Mouse (Mus musculus) CH12.LX (cell line): ENCODE results near the gene Retn. TPM values are rescaled to one million over a fixed set of nuclear protein-coding genes. Genes with fewer than 3 reads are reported as not detected.
A peak's percentile ranks its signal among the peaks of the same experiment; 100 is the strongest.

Source experiments
- DNase-seq: peaks from one replicate; pipeline ENCODE4 v3.0.0-alpha.2; 2013; ENCODE audit errors: extremely low read depth
- H3K27ac ChIP-seq: 2 replicates; pipeline ENCODE4 v1.5.1; 2012; ENCODE audit warnings: low read depth, mild to moderate bottlenecking, control low read depth, moderate library complexity; ENCODE audit not compliant: insufficient read depth
- H3K27me3 ChIP-seq: replicated peaks from 2 replicates; pipeline ENCODE3; 2012; ENCODE audit warnings: inconsistent platforms
- H3K36me3 ChIP-seq, 2 experiments: replicated peaks in 1 of 2; 2 replicates each; pipeline versions ENCODE3 to v1.6.1; 2012; ENCODE audit warnings: inconsistent platforms in 1 of 2, low read length in 1 of 2, mild to moderate bottlenecking in 1 of 2, mixed read lengths in 1 of 2, moderate library complexity in 1 of 2; ENCODE audit not compliant: control insufficient read depth in 1 of 2, insufficient read depth in 1 of 2
- H3K4me1 ChIP-seq, 2 experiments: 2 replicates each; pipeline ENCODE4 v1.6.1; 2012; ENCODE audit warnings: inconsistent platforms in 1 of 2, moderate library complexity in 1 of 2; ENCODE audit not compliant: insufficient read depth in 2 of 2, control insufficient read depth in 1 of 2
- H3K4me2 ChIP-seq: 2 replicates; pipeline ENCODE4 v1.6.1; 2012; ENCODE audit warnings: low read depth, mild to moderate bottlenecking, control low read depth; ENCODE audit not compliant: poor library complexity, insufficient read depth, severe bottlenecking
- H3K4me3 ChIP-seq, 3 experiments: fragments of 150-350 bp in 1 of 3; sonication (generic) in 1 of 3; replicated peaks in 1 of 3; 2 replicates each; pipeline versions ENCODE3 to v1.5.1; 2011 to 2012; ENCODE audit warnings: low read depth in 2 of 3, low read length in 2 of 3, mild to moderate bottlenecking in 2 of 3, moderate library complexity in 2 of 3, control low read depth in 1 of 3, improper control_type of control experiment in 1 of 3, inconsistent platforms in 1 of 3, mixed read lengths in 1 of 3; ENCODE audit not compliant: poor library complexity in 1 of 3
- H3K79me2 ChIP-seq: replicated peaks from 2 replicates; pipeline ENCODE4 v1.6.1; 2012; ENCODE audit warnings: mild to moderate bottlenecking, moderate library complexity; ENCODE audit not compliant: control insufficient read depth, poor library complexity, insufficient read depth, severe bottlenecking; ENCODE audit errors: extremely low read depth
- H3K9ac ChIP-seq: 2 replicates; pipeline ENCODE4 v1.6.1; 2012; ENCODE audit warnings: low read depth, mild to moderate bottlenecking, control low read depth, moderate library complexity; ENCODE audit not compliant: insufficient read depth
- H3K9me3 ChIP-seq: replicated peaks from 2 replicates; pipeline ENCODE3; 2012; ENCODE audit warnings: low read length, inconsistent platforms, mixed read lengths
- CHD2 ChIP-seq: IDR thresholded peaks from 2 replicates; pipeline ENCODE4 v1.6.1; 2011; ENCODE audit warnings: low read length, improper control_type of control experiment
- CTCF ChIP-seq, 2 experiments: IDR thresholded peaks in 1 of 2; conservative IDR thresholded peaks in 1 of 2; 2 replicates each; pipeline ENCODE4 v1.5.1; 2011 to 2012; ENCODE audit warnings: low read depth in 2 of 2, low read length in 2 of 2, improper control_type of control experiment in 1 of 2, inconsistent platforms in 1 of 2, mild to moderate bottlenecking in 1 of 2, moderate library complexity in 1 of 2
- E2F4 ChIP-seq: IDR thresholded peaks from 2 replicates; pipeline ENCODE4 v1.6.1; 2011; ENCODE audit warnings: low read depth, low read length, improper control_type of control experiment; ENCODE audit not compliant: insufficient replicate concordance
- HCFC1 ChIP-seq: IDR thresholded peaks from 2 replicates; pipeline ENCODE4 v1.6.1; 2012; ENCODE audit warnings: low read depth, mild to moderate bottlenecking, inconsistent platforms, low read length, improper control_type of control experiment
- IRF4 ChIP-seq: IDR thresholded peaks from 2 replicates; pipeline ENCODE4 v1.6.1; 2014; ENCODE audit warnings: low read depth, mild to moderate bottlenecking, inconsistent platforms, low read length, improper control_type of control experiment
- JUN ChIP-seq: IDR thresholded peaks from 2 replicates; pipeline ENCODE4 v1.6.1; 2011; ENCODE audit warnings: low read depth, mild to moderate bottlenecking, low read length, improper control_type of control experiment, moderate library complexity; ENCODE audit not compliant: insufficient read depth
- JUND ChIP-seq: conservative IDR thresholded peaks from 2 replicates; pipeline ENCODE4 v1.6.1; 2011; ENCODE audit warnings: low read depth, low read length, improper control_type of control experiment
- MAX ChIP-seq: IDR thresholded peaks from 2 replicates; pipeline ENCODE4 v1.6.1; 2011; ENCODE audit warnings: low read length, improper control_type of control experiment
- MAZ ChIP-seq: IDR thresholded peaks from 2 replicates; pipeline ENCODE4 v1.6.1; 2012; ENCODE audit warnings: low read depth, mild to moderate bottlenecking, inconsistent platforms, low read length, improper control_type of control experiment, moderate library complexity
- MEF2A ChIP-seq: IDR thresholded peaks from 2 replicates; pipeline ENCODE4 v1.6.1; 2014; ENCODE audit warnings: low read depth, mild to moderate bottlenecking, inconsistent platforms, low read length, improper control_type of control experiment, borderline replicate concordance
- MXI1 ChIP-seq: IDR thresholded peaks from 2 replicates; pipeline ENCODE4 v1.6.1; 2011; ENCODE audit warnings: mild to moderate bottlenecking, low read depth, low read length, improper control_type of control experiment
- NELFE ChIP-seq: IDR thresholded peaks from 2 replicates; pipeline ENCODE4 v1.6.1; 2011; ENCODE audit warnings: low read depth, low read length, improper control_type of control experiment
- PAX5 ChIP-seq: IDR thresholded peaks from 2 replicates; pipeline ENCODE4 v1.6.1; 2012; ENCODE audit warnings: low read length, inconsistent platforms, mixed read lengths
- POLR2AphosphoS2 ChIP-seq: IDR thresholded peaks from 2 replicates; pipeline ENCODE4 v1.6.1; 2011; ENCODE audit warnings: low read depth, low read length, improper control_type of control experiment
- RAD21 ChIP-seq: IDR thresholded peaks from 2 replicates; pipeline ENCODE4 v1.6.1; 2011; ENCODE audit warnings: low read depth, mild to moderate bottlenecking, low read length, improper control_type of control experiment, moderate library complexity
- RCOR1 ChIP-seq: conservative IDR thresholded peaks from 2 replicates; pipeline ENCODE4 v1.6.1; 2012; ENCODE audit warnings: low read depth, mild to moderate bottlenecking, inconsistent platforms, low read length, improper control_type of control experiment
- SMC3 ChIP-seq: IDR thresholded peaks from 2 replicates; pipeline ENCODE4 v1.6.1; 2011; ENCODE audit warnings: low read depth, low read length, improper control_type of control experiment
- TCF12 ChIP-seq: IDR thresholded peaks from 2 replicates; pipeline ENCODE4 v1.6.1; 2014; ENCODE audit warnings: low read depth, mild to moderate bottlenecking, inconsistent platforms, low read length, improper control_type of control experiment
- UBTF ChIP-seq: IDR thresholded peaks from 2 replicates; pipeline ENCODE4 v1.6.1; 2012; ENCODE audit warnings: low read depth, mild to moderate bottlenecking, inconsistent platforms, low read length, improper control_type of control experiment, moderate library complexity
- USF1 ChIP-seq: IDR thresholded peaks from 2 replicates; pipeline ENCODE4 v1.6.1; 2014; ENCODE audit warnings: low read depth, mild to moderate bottlenecking, inconsistent platforms, low read length, improper control_type of control experiment
- ZC3H11A ChIP-seq: IDR thresholded peaks from 2 replicates; pipeline ENCODE4 v1.6.1; 2012; ENCODE audit warnings: low read depth, mild to moderate bottlenecking, inconsistent platforms, low read length, improper control_type of control experiment
- ZKSCAN1 ChIP-seq: IDR thresholded peaks from 2 replicates; pipeline ENCODE4 v1.6.1; 2012; ENCODE audit warnings: low read depth, inconsistent platforms, low read length, improper control_type of control experiment, borderline replicate concordance
- ZMIZ1 ChIP-seq: IDR thresholded peaks from 2 replicates; pipeline ENCODE4 v1.6.1; 2012; ENCODE audit warnings: low read depth, mild to moderate bottlenecking, inconsistent platforms, low read length, improper control_type of control experiment
- dilution Hi-C: fragments of 300-500 bp; cut with MboI; formaldehyde crosslinking; loops from 2 replicates; pipeline ENCODE4 v1.14.3; 2020; ENCODE audit warnings: low sequenced_read_pairs; ENCODE audit not compliant: extremely low pct_unique_long_range_greater_than_20kb, extremely low pct_ligation_motif_present
- in situ Hi-C: fragments of 300-500 bp; cut with MboI; formaldehyde crosslinking; loops from 3 replicates; pipeline ENCODE4 v1.14.3; 2019; ENCODE audit warnings: low sequenced_read_pairs, low pct_ligation_motif_present, low pct_unique_long_range_greater_than_20kb, mixed read lengths
- polyA plus RNA-seq: library from polyadenylated mRNA; unstranded; fragments of >175 nt; gene quantifications from 2 replicates; pipeline ENCODE4 v1.2.1, GENCODE M21; 2012; ENCODE audit warnings: low read depth; ENCODE audit not compliant: insufficient read length
- total RNA-seq, 2 experiments: library from RNA; depleted of rRNA; stranded (reverse); fragments of 300-350 nt in 1 of 2; fragments of >200 nt in 1 of 2; gene quantifications; 2 replicates each; pipeline ENCODE4 v1.2.3; 2012 to 2014

Gene Retn
- total and polyA plus RNA-seq, 3 experiments, result 0.27 TPM; not detected in 2

DNA sequence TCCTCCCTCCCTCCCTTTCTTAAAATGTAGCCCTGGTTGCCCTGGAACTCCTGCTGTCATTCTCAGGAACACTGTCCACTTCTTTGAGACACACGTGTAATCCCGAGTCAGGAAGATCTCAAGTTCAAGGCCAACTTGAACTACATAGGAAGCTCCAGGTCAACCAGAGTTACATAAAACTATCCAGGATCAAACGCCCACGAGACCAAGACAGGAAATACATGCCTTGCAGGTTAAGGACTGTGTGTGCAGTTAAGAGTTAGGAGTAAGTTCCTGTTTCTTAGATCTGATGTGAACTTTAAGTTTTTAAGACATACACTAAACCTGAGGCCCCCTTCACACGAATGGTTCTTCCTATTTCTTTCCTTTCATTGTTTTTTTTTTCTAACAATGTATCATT, 28.6 kb upstream of the Retn start:
- in situ Hi-C loops, result loop anchor here (5.0 to 10.0 kb wide), 2 partner anchors 45 to 52 kb away; partner anchors contain the start of gene Fcor
- H3K4me3 ChIP-seq, result no peak overlapping the region
- peaks cover 8 to 36% of the 10 kb centered on the region in 2 experiments for H3K36me3 ChIP-seq
- dilution Hi-C loops, result no loop called here
- H3K79me2 ChIP-seq, result peaks cover 10% of the 10 kb centered on the region
- no peak for TF ChIP-seq E2F4
- no peak for TF ChIP-seq ZMIZ1
- no peak for TF ChIP-seq RCOR1
- TF ChIP-seq MEF2A, result no peak
- TF ChIP-seq ZC3H11A, result no peak
- TF ChIP-seq MXI1, result no peak
- no peak for TF ChIP-seq USF1
- TF ChIP-seq JUN, result no peak
- no peak for TF ChIP-seq JUND
- no peak for TF ChIP-seq CHD2
- no peak for TF ChIP-seq PAX5
- no peak for TF ChIP-seq HCFC1
- no peak for TF ChIP-seq NELFE
- TF ChIP-seq MAX, result no peak
- no peak for TF ChIP-seq POLR2AphosphoS2
- TF ChIP-seq MAZ, result no peak
- TF ChIP-seq ZKSCAN1, result no peak
- no peak overlapping the region for H3K27ac ChIP-seq
- H3K9ac ChIP-seq, result no peak overlapping the region
- no peaks in the 10 kb centered on the region for H3K9me3 ChIP-seq
- DNase-seq, result no peak
- H3K27me3 ChIP-seq, result peaks cover 2% of the 10 kb centered on the region
- no peak overlapping the region for H3K4me2 ChIP-seq
- H3K4me1 ChIP-seq, result peaks cover 6 to 30% of the 10 kb centered on the region in 2 experiments

DNA sequence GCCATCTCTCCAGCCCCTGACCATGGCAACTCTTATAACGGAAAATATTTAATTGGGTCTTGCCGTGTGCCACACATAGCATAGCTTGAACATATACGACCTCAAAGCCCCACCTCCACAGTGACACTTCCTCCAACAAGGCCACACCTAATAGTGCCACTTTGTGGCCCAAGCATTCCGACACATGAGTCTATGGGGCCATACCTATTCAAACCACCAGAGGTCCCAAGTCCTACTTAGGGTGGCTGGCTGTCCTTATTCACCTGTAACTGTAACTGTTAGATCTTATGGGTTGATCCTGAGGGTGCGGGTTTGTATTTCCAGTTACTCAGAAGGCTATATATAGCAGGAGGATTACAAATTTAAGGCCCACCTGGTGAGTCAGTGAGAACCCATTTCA, 27.6 kb upstream of the Retn start:
- peak; percentile 64 for DNase-seq

More for the DNA sequence above, 27.6 kb upstream of the Retn start:
- H3K4me1 ChIP-seq, result peaks cover 4 to 31% of the 10 kb centered on the region in 2 experiments
- H3K27me3 ChIP-seq, result peaks cover 2% of the 10 kb centered on the region
- no peak overlapping the region for H3K4me3 ChIP-seq
- dilution Hi-C loops, result no loop called here
- no peak overlapping the region for H3K4me2 ChIP-seq
- H3K9me3 ChIP-seq, result no peaks in the 10 kb centered on the region
- no peak overlapping the region for H3K27ac ChIP-seq
- peaks cover 6 to 39% of the 10 kb centered on the region in 2 experiments for H3K36me3 ChIP-seq
- H3K79me2 ChIP-seq, result peaks cover 16% of the 10 kb centered on the region
- no peak overlapping the region for H3K9ac ChIP-seq
- no peak for TF ChIP-seq IRF4
- peak; percentile 59 to 69 for TF ChIP-seq CTCF (conservative IDR thresholded peaks at IDR 0.05 in 1 of 2, IDR thresholded peaks at IDR 0.05 in 1 of 2; ENCODE audit: low read depth in 2 of 2, low read length in 2 of 2)
- no peak for TF ChIP-seq TCF12
- TF ChIP-seq UBTF, result no peak
- peak; percentile 22 for TF ChIP-seq RAD21
- peak; percentile 66 for TF ChIP-seq SMC3
- in situ Hi-C loops, result loop anchor here (5.0 to 10.0 kb wide), 2 partner anchors 44 to 53 kb away; partner anchors contain the start of gene Fcor
